Mouse (Mus musculus) G1E (cell line): ENCODE measurements around the gene Olfm1. TPM values are rescaled to one million over a fixed set of nuclear protein-coding genes. Genes with fewer than 3 reads are reported as not detected.

ENCODE experiments used
- ATAC-seq: 2 replicates; pipeline ENCODE4 v1.8.0; 2016; ENCODE audit warnings: mild to moderate bottlenecking; ENCODE audit not compliant: insufficient number of reproducible peaks, poor library complexity, low FRiP score, severe bottlenecking; ENCODE audit errors: extremely low read depth
- DNase-seq: peaks from one replicate; pipeline ENCODE4 v3.0.0; 2012; ENCODE audit warnings: low spot score
- H3K27me3 ChIP-seq: 2 replicates; pipeline ENCODE4 v1.6.1; 2012; ENCODE audit warnings: mild to moderate bottlenecking, low read length, inconsistent platforms; ENCODE audit not compliant: insufficient read depth
- H3K36me3 ChIP-seq: replicated peaks from 2 replicates; pipeline ENCODE3; 2012; ENCODE audit warnings: mild to moderate bottlenecking, inconsistent platforms
- H3K4me1 ChIP-seq: 2 replicates; pipeline ENCODE4 v1.6.1; 2012; ENCODE audit warnings: low read depth, low read length, inconsistent platforms, mixed read lengths; ENCODE audit not compliant: insufficient read depth
- H3K4me3 ChIP-seq: 2 replicates; pipeline ENCODE4 v1.5.1; 2012; ENCODE audit warnings: low read depth, mild to moderate bottlenecking, inconsistent platforms, low read length, moderate library complexity, mixed read lengths
- H3K9me3 ChIP-seq: replicated peaks from 2 replicates; pipeline ENCODE4 v1.6.1; 2012; ENCODE audit warnings: inconsistent platforms
- CTCF ChIP-seq: IDR thresholded peaks from 2 replicates; pipeline ENCODE4 v1.5.1; 2012; ENCODE audit warnings: low read depth, low read length, inconsistent platforms, mixed read lengths
- GATA1 ChIP-seq: IDR thresholded peaks from 2 replicates; pipeline ENCODE4 v1.6.1; 2012; ENCODE audit warnings: borderline replicate concordance, low read length, inconsistent platforms, mixed read lengths
- GATA2 ChIP-seq: IDR thresholded peaks from 2 replicates; pipeline ENCODE4 v1.6.1; 2012; ENCODE audit warnings: low read depth, low read length, inconsistent platforms, borderline replicate concordance
- POLR2AphosphoS5 ChIP-seq: IDR thresholded peaks from 2 replicates; pipeline ENCODE4 v1.6.1; 2012; ENCODE audit warnings: low read depth, low read length, inconsistent platforms; ENCODE audit not compliant: insufficient replicate concordance
- TAL1 ChIP-seq: conservative IDR thresholded peaks from 2 replicates; pipeline ENCODE4 v1.6.1; 2012; ENCODE audit warnings: low read depth, low read length, inconsistent platforms, mixed read lengths
- polyA plus RNA-seq: library from polyadenylated mRNA; stranded (reverse); fragments of >175 nt; gene quantifications from 2 replicates; pipeline ENCODE4 v1.2.3, GENCODE M21; 2012
- total RNA-seq, 2 experiments: library from RNA; stranded (forward) in 1 of 2; stranded (reverse) in 1 of 2; fragments of 200-1000 nt in 1 of 2; fragments of >200 nt in 1 of 2; fragmentation: Nextera tagmentation in 1 of 2; gene quantifications; 2 replicates each; pipeline ENCODE4 v1.2.3; 2014 to 2017

Gene Olfm1
- total and polyA plus RNA-seq, 3 experiments: 0.08 to 0.11 TPM; not detected in 1

DNA sequence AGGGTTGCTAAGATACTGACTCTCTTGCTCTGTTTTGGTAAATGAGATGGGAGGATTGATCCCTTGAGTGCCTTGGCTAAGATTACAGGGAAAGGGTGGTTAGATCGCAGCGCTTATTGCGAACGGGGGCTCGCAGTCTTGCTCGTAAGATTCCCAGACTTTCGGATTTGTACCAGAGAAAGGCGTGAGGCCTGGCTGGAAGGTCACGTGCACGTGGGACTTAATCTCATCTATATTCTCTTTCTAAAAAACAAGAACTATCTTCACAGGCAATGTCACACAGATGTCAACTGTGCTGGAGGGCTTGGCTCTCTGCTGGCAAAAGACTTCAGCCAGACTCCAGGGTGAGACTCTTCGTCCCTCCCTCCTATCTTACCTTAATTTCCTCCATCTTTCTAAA lies 43.1 kb upstream of the Olfm1 start:
- DNase-seq: no peak
- H3K9me3 ChIP-seq: no peaks in the 10 kb centered on the region
- ATAC-seq: no peak

DNA sequence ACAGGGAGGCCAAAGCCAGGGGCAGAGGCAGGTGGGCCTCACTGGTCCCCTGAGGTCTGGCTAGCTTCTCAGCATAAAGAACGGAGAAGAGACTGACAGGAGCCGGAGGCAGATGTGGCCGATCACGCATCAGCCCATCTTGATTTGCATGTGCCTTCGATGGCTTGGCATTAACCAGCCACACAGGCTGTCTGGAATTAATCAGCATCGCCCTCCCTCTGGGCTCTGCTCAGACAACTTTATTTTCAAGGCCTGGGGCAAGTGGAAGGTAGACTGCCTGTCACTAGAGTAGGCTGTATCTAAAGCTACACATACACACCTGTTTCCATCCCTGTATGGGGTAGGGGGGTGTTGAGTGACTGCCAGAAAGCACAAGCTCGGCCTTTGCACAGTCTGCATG lies 32.2 kb upstream of the Olfm1 start:
- TF ChIP-seq GATA1 (no peak), TAL1 (no peak), POLR2AphosphoS5 (no peak), CTCF (no peak), GATA2 (no peak)
- no peaks in the 10 kb centered on the region for H3K36me3 ChIP-seq
- H3K9me3 ChIP-seq: no peaks in the 10 kb centered on the region
- ATAC-seq (no peak), DNase-seq (no peak)
- no peak overlapping the region for H3K4me3 ChIP-seq
- H3K27me3 ChIP-seq: peaks cover 74% of the 10 kb centered on the region
- peaks cover 3% of the 10 kb centered on the region; the same call in 1 of the 2 replicates for H3K4me1 ChIP-seq

More for the DNA sequence above, 43.1 kb upstream of the Olfm1 start:
- Histone ChIP-seq H3K4me3 (no peak overlapping the region), H3K27me3 (peaks cover 31% of the 10 kb centered on the region), H3K36me3 (no peaks in the 10 kb centered on the region), H3K4me1 (peaks cover 68% of the 10 kb centered on the region)
- TF ChIP-seq GATA1 (no peak), POLR2AphosphoS5 (no peak), GATA2 (no peak)

DNA sequence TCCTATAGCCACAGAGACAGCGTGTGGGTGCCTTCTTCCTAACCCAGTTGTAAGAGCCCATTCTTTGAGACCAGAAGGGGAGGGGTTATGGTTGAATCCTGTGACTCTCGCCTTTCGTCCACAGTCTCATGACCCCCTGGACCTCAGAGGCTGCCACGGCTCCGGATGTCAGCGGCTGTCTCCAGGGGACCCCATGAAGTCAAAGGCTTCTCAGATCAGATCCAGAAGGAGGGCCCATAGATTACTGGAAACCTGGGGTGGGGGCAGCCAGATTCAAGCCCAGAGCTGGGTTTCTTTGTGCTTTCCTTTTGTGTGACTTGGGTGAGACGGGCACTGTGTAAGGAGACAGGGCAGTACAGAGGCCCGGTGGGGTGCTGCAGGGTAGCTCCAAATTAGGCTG lies 27.2 kb upstream of the Olfm1 start:
- Histone ChIP-seq H3K4me1 (peaks cover 3% of the 10 kb centered on the region; the same call in 1 of the 2 replicates), H3K27me3 (peaks cover 64% of the 10 kb centered on the region), H3K36me3 (no peaks in the 10 kb centered on the region), H3K4me3 (no peak overlapping the region), H3K9me3 (no peaks in the 10 kb centered on the region)
- DNase-seq: no peak
- no peak for TF ChIP-seq TAL1
- no peak for TF ChIP-seq GATA1
- no peak for TF ChIP-seq CTCF
- TF ChIP-seq POLR2AphosphoS5: no peak
- no peak for TF ChIP-seq GATA2
- ATAC-seq: no peak

DNA sequence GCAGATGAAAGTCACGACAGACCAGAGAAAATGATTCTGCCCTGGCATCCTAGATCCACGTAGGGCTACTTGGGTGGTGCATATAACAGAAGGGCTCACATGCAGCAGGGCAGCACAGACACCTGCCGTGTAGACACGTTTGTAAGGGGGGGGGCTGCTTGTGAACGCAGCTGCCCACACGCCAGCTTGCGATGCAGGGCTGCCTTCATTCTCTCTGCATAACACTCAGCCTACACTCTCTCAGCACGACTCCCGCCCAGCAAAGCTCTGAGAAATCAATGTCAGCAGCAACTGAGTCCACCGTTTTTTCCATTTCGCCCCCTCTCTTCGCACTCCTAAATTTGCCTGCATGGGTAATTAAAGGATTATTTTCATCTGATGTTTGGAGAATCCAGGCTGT lies 23.5 kb upstream of the Olfm1 start:
- Histone ChIP-seq H3K9me3 (no peaks in the 10 kb centered on the region), H3K27me3 (peaks cover 70% of the 10 kb centered on the region), H3K4me3 (no peak overlapping the region), H3K36me3 (no peaks in the 10 kb centered on the region), H3K4me1 (no peaks in the 10 kb centered on the region)
- TF ChIP-seq GATA1 (no peak), TAL1 (no peak), CTCF (no peak), POLR2AphosphoS5 (no peak), GATA2 (no peak)
- no peak for ATAC-seq
- no peak for DNase-seq

DNA sequence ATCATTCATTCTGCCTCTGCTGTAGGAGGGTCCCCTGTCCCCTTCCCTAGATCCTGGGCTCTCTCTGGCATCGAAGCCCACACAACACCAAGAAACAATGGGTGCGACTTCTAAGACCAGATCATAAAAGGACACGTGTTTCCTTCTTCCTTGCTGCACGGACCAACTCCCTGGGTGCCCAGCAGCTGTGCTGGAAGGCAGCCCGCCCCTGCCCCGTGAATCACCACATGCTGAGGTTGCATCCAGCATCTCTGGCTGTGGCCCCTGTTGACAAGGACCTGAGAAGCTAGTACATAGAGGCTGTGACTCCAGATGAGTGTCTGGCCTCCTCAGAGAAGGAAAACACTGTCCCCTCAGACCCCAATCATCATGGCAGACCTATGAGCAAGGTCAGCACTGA lies 20.8 kb upstream of the Olfm1 start:
- H3K9me3 ChIP-seq: peaks cover 2% of the 10 kb centered on the region; the same call in 1 of the 2 replicates
- no peak overlapping the region for H3K4me3 ChIP-seq
- H3K4me1 ChIP-seq: no peaks in the 10 kb centered on the region
- H3K36me3 ChIP-seq: no peaks in the 10 kb centered on the region
- no peak for DNase-seq
- no peak for ATAC-seq
- H3K27me3 ChIP-seq: peaks cover 55% of the 10 kb centered on the region
- no peak for TF ChIP-seq GATA1
- no peak for TF ChIP-seq CTCF
- TF ChIP-seq POLR2AphosphoS5: no peak
- no peak for TF ChIP-seq TAL1
- no peak for TF ChIP-seq GATA2

DNA sequence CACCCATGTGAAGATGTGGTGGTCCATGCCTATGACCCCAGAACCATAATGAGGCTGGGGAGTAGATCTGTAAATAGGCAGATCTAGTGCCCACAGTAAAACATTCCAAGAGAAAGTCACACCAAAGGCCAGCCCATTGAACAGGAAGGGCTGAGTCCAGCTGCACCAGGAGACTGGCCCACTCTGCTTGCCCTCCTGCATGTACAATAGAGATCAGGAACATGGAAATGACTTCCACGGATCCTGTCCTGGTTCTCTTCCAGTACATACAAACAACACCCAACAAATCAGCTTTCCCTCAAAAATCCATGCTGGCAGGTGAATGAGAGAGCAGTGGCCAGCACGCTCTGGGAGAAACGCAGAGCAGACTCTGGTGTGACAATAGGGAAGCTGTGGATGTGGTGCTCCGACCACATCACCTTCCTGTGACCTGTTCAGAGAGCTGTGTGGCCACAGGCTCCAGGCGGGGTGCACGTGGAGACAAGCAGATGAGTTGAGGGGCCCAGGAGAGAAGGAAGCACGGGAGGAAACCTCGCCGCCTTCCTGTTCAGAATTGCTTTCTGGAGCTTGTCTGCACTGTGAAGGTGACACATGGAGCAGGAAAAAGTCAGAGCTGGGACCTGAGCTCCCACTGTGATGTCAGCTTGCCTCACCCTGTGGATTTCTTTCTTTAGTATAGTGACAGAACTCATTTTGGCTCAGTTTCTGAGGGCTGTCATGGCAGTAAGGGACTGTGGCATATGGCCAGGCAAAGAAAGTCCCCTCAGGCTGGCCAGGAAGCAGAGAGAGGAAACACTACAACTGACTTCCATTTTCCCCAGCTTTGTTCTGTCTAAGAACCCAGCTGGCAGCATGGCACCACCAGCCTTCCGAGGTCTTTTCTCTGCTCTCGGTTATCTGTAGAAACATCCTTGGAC lies 19.3 kb upstream of the Olfm1 start:
- H3K27me3 ChIP-seq: peaks cover 56% of the 10 kb centered on the region
- no peaks in the 10 kb centered on the region for H3K36me3 ChIP-seq
- peaks cover 2% of the 10 kb centered on the region; the same call in 1 of the 2 replicates for H3K9me3 ChIP-seq
- no peak for ATAC-seq
- H3K4me1 ChIP-seq: no peaks in the 10 kb centered on the region; the same call in 1 of the 2 replicates
- DNase-seq: no peak
- no peak overlapping the region for H3K4me3 ChIP-seq
- TF ChIP-seq CTCF (no peak), GATA1 (no peak), TAL1 (no peak), POLR2AphosphoS5 (no peak), GATA2 (no peak)
